Mouse (Mus musculus): ENCODE results near the gene Srp68. TPM values are rescaled to one million over a fixed set of nuclear protein-coding genes. Genes with fewer than 3 reads are reported as not detected.

Srp68 gene
- total and polyA plus RNA-seq, 3 experiments = 146 to 228 (median 180) TPM

- H3K27ac ChIP-seq (ENCODE audit: control insufficient read depth, low read depth, low read length) = no peak overlapping the region
- DNase-seq (ENCODE audit: low read depth, low spot score) = no peak
- H3K9ac ChIP-seq (ENCODE audit: control insufficient read depth, low read depth, low read length, poor library complexity, severe bottlenecking) = no peak overlapping the region
- H3K9me3 ChIP-seq (replicated peaks; ENCODE audit: insufficient read depth, low read length) = no peaks in the 10 kb centered on the region
- peaks cover 0 to 3% of the 10 kb centered on the region in 2 experiments; a peak in 1 of 4 replicates for H3K4me1 ChIP-seq (ENCODE audit: control insufficient read depth in 1 of 2, insufficient read depth in 2 of 2, low read length in 2 of 2)
- TF ChIP-seq POLR2AphosphoS2 (IDR thresholded peaks at IDR 0.05; ENCODE audit: low read length) (no peak), ELF1 (IDR thresholded peaks at IDR 0.05; ENCODE audit: low read depth, low read length) (no peak), RCOR1 (IDR thresholded peaks at IDR 0.05; ENCODE audit: low read depth, low read length) (no peak), CHD2 (IDR thresholded peaks at IDR 0.05; ENCODE audit: low read length) (no peak), MYC (IDR thresholded peaks at IDR 0.05; ENCODE audit: low read depth, low read length) (no peak), MYB (IDR thresholded peaks at IDR 0.05; ENCODE audit: low read depth, low read length) (no peak), USF1 (IDR thresholded peaks at IDR 0.05; ENCODE audit: low read depth, low read length) (no peak), KAT2A (conservative IDR thresholded peaks at IDR 0.05; ENCODE audit: low read depth, low read length) (no peak), ZKSCAN1 (IDR thresholded peaks at IDR 0.05; ENCODE audit: low read depth, low read length) (no peak), TAL1 (IDR thresholded peaks at IDR 0.05; ENCODE audit: low read length) (no peak), JUND (IDR thresholded peaks at IDR 0.05; ENCODE audit: low read depth, low read length) (no peak), POLR2A (IDR thresholded peaks at IDR 0.05; ENCODE audit: control insufficient read depth in 1 of 2, insufficient read depth in 1 of 2, low read depth in 1 of 2, low read length in 2 of 2, poor library complexity in 1 of 2) (no peak), MAZ (IDR thresholded peaks at IDR 0.05; ENCODE audit: low read depth, low read length) (no peak), NELFE (IDR thresholded peaks at IDR 0.05; ENCODE audit: low read depth, low read length) (no peak), GABPA (IDR thresholded peaks at IDR 0.05; ENCODE audit: low read depth, low read length) (no peak), USF2 (IDR thresholded peaks at IDR 0.05; ENCODE audit: borderline replicate concordance in 1 of 2, insufficient read depth in 1 of 2, low read depth in 1 of 2, low read length in 2 of 2) (no peak), GATA1 (IDR thresholded peaks at IDR 0.05; ENCODE audit: low read depth, low read length) (no peak), SIN3A (IDR thresholded peaks at IDR 0.05; ENCODE audit: low read length) (no peak), UBTF (IDR thresholded peaks at IDR 0.05; ENCODE audit: borderline replicate concordance, insufficient read depth, low read depth, low read length) (no peak), HCFC1 (IDR thresholded peaks at IDR 0.05; ENCODE audit: low read depth, low read length) (no peak)
- no peaks in the 10 kb centered on the region; the same call in 1 of the 2 replicates for H3K79me2 ChIP-seq (ENCODE audit: control insufficient read depth, insufficient read depth, low read length, poor library complexity)
- H3K4me3 ChIP-seq (ENCODE audit: control insufficient read depth in 1 of 2, insufficient read depth in 1 of 2, low read depth in 2 of 2, low read length in 2 of 2) = no peak overlapping the region
- peaks cover 7 to 38% of the 10 kb centered on the region in 2 experiments for H3K36me3 ChIP-seq (ENCODE audit: control insufficient read depth in 1 of 2, insufficient read depth in 2 of 2, low read length in 2 of 2)
- H3K27me3 ChIP-seq (ENCODE audit: control insufficient read depth in 1 of 2, insufficient read depth in 2 of 2, low read length in 2 of 2) = no peaks in the 10 kb centered on the region
Measured at GRCm38 (mm10) chr11:116255982-116256675, 17.9 kb downstream of the Srp68 start.
